Mouse (Mus musculus) naive thymus-derived CD4-positive, alpha-beta T cell, adult 2 months (primary cell): ENCODE results near the gene Tecpr2.

Experiments used
- DNase-seq: peaks from one replicate; pipeline ENCODE4 v3.0.0-alpha.2; 2011; ENCODE audit warnings: low read depth

The Tecpr2 gene

GRCm38 (mm10) chr12:110948082-110948909, 59.2 kb downstream of the Tecpr2 start:
- no peak for DNase-seq

GRCm38 (mm10) chr12:110948910-110949201, 59.8 kb downstream of the Tecpr2 start:
- no peak for DNase-seq

DNA sequence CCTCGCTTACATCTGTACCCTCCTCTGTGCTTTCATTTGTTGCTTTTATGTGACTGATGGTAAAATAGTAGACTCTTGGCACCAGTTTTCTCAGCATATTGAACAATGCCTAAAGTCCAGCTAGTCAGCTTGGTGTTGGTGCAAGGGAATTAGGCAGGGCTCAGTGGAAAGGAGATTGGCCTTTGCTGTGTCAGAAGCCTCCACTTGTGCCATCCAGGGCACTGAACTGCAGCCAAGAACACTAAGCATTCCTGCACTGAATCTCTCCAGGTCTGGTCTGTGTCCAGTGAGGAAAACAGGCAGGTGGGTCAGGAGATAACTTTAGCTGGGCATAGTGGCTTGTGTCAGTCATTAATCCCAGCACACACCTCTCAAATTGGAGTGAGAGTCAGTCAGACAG, 60.3 kb downstream of the Tecpr2 start:
- DNase-seq: no peak

DNA sequence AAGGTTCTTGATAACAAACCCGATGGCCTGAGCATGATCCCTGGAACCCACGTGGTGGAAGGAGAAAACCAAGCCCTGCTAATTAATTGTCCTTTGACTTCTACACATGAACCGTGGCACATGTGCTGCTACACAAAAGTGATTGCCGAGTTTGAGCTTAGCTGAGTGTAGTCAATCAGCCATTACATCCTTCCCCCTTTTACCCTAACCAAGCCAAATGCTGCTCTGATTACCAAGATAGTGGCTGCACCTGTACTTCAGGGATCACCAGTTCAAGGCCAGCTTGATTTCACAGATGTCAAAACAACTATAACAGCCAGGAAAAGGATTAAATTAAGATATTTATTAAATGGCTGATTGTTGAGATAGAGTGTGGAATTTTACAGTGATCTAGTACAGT, 61.1 kb downstream of the Tecpr2 start:
- no peak for DNase-seq

DNA sequence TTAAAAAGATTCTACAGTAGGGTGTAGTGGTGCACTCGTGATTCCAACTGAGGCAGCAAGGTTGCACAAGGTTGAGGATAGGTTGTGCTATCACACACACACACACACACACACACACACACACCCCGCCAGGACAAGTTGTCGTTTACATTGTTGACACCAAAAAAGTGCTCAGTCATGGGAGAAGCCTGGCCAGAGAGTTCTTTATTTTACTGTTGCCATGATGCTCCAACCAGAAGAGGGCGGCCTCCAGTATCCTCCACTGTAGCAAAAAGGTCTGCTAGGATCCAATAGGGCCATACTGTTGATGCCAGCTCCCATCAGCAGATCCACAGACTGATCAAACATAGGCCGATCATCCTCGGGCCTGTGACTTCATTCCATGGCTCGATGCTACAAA, 62.2 kb downstream of the Tecpr2 start:
- no peak for DNase-seq

- no peak for DNase-seq
Measured at GRCm38 (mm10) chr12:110952628-110953385, 63.7 kb downstream of the Tecpr2 start.

GRCm38 (mm10) chr12:110953443-110953842, 64.4 kb downstream of the Tecpr2 start:
- no peak for DNase-seq

- DNase-seq: no peak
Measured at GRCm38 (mm10) chr12:110953900-110954299, 64.8 kb downstream of the Tecpr2 start.

DNA sequence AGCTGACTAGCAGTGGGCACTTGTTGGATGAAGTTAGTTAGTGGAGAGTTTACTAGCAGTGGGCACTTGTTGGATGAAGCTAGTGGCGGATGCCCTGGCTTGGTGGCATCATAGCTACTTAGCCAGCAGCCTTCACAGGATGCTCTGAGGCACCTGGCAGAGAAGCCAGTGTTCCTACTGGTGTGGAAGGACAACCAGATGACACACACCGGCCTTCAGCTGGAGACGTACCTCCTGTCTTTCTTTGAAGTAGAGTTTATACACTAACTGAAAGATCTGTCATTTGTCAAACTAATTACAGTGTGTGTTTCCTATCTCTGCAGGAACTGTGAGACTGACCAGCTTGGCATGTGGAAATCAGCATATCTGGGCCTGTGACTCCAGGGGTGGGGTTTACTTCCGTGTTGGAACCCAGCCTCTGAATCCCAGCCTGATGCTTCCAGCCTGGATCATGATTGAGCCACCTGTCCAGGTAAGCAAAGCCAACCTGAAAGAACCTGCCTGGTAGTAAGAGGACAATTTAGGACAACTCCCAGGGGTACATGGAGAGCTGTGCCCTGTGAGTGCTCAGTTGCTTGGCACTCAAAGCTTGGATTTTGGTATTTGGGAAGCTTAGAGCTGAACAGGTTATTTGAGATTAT, 65.4 kb downstream of the Tecpr2 start:
- no peak for DNase-seq

- no peak for DNase-seq
Measured at GRCm38 (mm10) chr12:110961973-110962372, 72.9 kb downstream of the Tecpr2 start.

DNA sequence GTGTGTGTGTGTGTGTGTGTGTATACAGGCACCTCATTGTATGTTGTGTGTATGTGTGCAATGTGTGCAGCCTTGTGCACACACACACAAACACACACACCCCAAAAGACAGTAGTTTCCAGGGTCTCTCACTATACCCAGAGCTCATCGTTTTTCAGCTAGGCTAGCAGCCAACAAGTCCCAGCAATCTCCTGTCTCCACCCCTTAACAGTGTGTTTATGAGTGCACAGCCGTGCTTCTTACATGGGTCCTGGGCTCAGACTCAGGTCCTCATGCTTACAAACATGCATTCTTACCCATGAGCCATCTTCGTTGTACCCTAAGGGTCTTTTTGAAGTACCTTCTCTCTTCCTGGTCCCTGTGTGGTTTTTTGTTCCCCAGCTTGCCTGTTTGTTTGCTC, 76.4 kb downstream of the Tecpr2 start:
- no peak for DNase-seq

DNA sequence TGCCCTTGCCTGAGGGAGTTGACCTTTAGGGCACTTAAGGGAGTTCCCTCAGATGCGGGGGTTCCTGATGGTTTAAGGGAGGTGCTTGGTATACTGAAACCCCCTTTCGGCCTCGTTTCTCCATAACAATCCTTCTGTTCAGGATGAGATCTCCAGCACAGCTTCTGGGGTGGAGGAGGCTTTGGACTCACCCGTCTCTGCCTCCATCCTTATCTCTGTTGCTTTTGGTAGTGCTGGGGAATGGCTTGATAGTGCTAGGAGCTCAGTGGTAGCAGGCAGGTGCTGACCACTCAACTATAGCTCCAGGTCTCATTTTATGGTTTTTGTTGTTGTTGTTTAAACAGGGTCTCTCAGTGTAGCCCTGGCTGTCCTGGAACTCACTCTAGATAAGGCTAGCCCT, 77.0 kb downstream of the Tecpr2 start:
- DNase-seq: no peak

- DNase-seq: no peak
Measured at GRCm38 (mm10) chr12:110967146-110967545, 78.1 kb downstream of the Tecpr2 start.

- DNase-seq: no peak
Measured at GRCm38 (mm10) chr12:110970408-110970807, 81.3 kb downstream of the Tecpr2 start.

DNA sequence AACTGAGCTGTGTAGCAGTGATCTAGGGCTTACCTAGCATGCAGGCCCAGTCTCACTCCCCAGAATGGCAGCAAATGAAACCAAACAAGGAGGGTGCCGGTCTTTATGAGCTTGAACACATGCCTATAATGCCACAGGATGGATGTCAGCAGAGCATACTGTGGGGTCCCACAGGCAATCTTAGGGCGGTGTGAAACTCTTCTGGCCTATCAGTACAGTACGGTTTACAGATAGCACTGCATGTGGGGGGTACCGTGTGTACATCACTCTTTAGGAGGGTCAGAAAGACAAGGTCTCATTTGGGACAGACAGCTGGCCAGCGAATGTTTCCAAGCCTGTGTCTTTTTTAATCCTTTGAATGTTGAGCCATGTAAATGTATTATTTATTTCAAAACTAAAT, 82.9 kb downstream of the Tecpr2 start:
- no peak for DNase-seq

DNA sequence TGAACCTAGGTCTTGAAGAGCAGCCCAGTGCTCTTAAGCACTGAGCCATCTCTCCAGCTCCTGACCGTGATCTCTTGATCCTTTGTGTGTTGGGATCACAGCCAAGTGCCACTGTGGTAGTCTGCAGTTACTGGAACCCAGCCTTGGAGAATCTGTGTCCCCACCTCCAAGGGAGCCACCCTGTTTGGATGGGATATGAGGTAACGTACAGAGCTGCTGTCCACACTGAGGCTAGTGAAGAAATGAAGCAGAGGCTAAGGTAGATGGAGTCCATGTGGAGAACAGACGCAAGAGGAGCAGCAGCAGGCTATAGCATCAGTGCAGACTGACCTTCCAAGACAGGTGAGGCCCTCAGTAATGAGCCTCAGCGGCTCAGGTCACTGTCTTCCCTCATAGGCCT, 84.8 kb downstream of the Tecpr2 start:
- no peak for DNase-seq

DNA sequence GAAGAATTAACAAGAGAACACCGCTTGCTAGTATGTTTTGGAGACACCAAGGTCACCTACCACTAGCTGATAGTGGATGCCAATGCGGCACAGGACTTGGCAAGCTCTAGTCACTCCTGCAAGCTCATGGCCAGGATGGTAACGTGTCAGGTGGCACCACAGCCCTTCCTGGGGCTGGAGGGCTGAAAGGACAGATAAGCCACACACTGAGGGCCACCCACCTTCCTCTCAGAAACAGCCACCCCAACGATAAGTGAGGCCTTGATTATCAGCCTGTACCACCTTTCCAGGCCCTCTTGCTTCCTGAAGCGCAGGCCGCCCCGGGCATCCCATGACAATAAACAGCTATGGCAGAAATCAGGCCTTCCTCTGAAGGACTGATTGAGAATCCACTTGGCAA, 85.2 kb downstream of the Tecpr2 start:
- DNase-seq: no peak

DNA sequence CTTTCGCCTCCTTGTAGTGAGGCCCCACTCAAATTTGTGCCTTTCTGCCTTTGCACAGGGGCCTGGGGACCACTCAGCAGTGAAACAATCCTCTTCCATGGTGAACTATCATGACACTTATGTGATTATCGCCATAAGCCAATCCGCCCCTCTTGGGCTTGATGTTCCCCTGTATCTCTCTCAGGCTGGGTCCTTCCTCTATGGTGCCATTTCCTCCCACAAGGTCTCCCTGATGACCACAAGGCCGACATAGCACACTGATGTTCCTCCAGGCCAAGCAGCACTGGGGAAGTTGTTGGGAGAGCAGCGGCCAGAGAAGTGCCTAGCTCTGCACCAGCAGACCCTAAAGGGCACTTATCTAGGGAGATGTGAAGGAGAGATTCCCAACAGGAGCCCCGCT, 85.7 kb downstream of the Tecpr2 start:
- DNase-seq: no peak

GRCm38 (mm10) chr12:110975385-110975784, 86.3 kb downstream of the Tecpr2 start:
- no peak for DNase-seq

DNA sequence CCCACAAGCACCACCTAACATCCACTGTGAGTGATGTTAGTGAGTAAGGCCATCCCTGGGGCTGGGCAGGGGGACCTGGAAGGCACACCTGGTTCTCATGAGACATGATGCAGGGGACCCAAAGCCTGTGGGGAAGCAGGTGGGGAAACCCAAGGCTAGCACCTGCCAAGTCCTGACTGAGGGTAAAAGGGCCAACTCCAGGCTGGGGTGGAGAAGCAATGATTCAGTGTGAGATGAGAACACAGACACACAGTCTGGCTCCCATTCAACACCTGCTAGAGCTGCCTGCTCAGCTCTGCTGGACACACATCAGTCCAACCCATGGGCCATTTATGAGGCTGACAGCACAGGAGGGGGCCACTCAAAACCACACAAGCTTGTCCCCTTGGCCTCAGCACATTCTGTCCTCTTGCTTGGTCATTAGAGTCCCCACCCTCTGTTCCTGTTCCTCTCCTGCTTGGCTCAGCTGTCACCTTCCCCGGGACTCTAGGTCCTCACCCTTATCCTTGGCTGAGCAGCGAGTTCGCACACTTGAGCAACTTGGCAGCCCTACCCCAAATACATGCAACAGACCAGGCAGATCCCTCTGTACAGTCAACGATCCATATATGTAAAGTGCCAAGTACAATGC, 86.9 kb downstream of the Tecpr2 start:
- no peak for DNase-seq

DNA sequence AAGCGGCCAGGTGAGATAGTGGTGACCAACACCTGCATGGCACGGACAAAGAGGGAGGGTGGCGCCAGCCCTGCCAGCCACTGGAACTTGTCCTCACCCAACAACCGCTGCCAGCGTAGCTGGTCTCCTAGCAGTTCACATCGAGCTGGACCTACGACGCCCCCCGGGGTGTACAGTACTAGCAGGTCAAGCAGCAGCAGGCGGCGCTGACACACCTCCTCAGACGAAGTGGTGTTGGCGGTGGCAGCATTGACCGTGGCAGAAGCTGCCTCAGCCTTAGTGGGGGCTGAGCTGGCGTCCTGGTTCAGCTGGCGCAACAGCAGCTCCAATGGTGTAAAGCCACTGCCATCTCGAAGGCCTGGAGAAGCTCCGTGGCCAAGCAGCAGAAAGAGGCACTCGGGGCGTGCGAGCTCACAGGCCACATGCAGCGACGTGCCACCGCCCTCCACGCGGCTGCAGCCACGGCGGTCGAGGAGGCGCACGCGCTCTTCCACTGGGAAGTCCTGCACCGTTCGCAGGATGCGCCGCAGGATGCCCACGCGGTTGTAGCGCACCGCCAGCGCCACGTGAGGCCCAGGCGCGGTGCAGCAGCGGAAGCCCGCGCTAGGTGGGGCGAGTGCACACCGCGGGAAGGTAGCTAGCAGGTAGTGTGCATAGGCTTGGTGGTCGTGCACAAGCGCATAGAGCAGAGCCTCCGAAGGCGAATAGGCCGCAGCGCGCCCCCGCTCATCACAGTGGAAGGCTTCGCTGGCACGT, 87.7 kb downstream of the Tecpr2 start:
- DNase-seq: no peak

DNA sequence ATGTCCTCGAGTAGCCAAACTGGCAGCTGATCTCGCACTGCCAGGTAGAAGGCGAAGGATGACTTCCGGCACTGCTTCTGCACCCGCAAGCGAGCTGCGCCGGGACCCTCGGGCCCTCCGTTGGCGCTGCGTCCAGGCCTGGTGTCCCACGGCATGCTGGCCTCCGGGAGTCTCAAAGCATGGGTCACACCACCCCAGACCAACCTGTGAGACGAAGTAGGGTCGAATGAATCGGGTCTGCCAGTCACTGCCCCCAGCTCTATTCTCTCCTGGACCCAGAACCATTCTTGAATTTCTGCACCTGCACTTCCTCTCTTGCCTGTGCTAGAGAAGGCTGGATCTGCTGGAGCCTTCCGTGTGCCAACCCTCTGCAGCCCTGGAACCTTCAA, 88.3 kb downstream of the Tecpr2 start:
- DNase-seq: no peak
